Mouse (Mus musculus) lung, postnatal 0 days (tissue): Measurements from ENCODE around the gene Hist1h4h. TPM values are rescaled to one million over a fixed set of nuclear protein-coding genes. Genes with fewer than 3 reads are reported as not detected.
"Not testable (repeated sequence)": the region's sequence is repeated elsewhere in the genome, so short reads cannot be mapped to it uniquely, and the experiment has no call there.

Experiments used
- ATAC-seq: fragments of 200-750 bp; cut with Nextera tagmentation; 2 replicates; pipeline ENCODE4 v1.8.0; 2017; ENCODE audit warnings: moderate library complexity
- DNase-seq: peaks from one replicate; pipeline ENCODE4 v3.0.0-alpha.2; 2016; ENCODE audit warnings: low spot score
- H3K27ac ChIP-seq: fragments of 300-500 bp; sonication (generic); 2 replicates; pipeline ENCODE4 v1.5.1; 2014; ENCODE audit warnings: antibody characterized with exemption, mild to moderate bottlenecking, low read length, mixed read lengths
- H3K27me3 ChIP-seq: fragments of 300-500 bp; sonication (generic); replicated peaks from 2 replicates; pipeline ENCODE4 v1.6.1; 2014; ENCODE audit warnings: low read length, mixed read lengths; ENCODE audit not compliant: insufficient read depth
- H3K36me3 ChIP-seq: fragments of 300-500 bp; sonication (generic); 2 replicates; pipeline ENCODE4 v1.6.1; 2014; ENCODE audit warnings: low read length, mixed read lengths; ENCODE audit not compliant: insufficient read depth
- H3K4me1 ChIP-seq: fragments of 300-500 bp; sonication (generic); 2 replicates; pipeline ENCODE4 v1.6.1; 2014; ENCODE audit warnings: antibody characterized with exemption, low read depth, low read length, mixed read lengths; ENCODE audit not compliant: insufficient read depth
- H3K4me2 ChIP-seq: fragments of 300-500 bp; sonication (generic); replicated peaks from 2 replicates; pipeline ENCODE4 v1.6.1; 2014; ENCODE audit warnings: low read depth, mild to moderate bottlenecking, low read length, moderate library complexity, mixed read lengths
- H3K4me3 ChIP-seq: fragments of 300-500 bp; sonication (generic); 2 replicates; pipeline ENCODE4 v1.5.1; 2014; ENCODE audit warnings: low read depth, low read length
- H3K9ac ChIP-seq: fragments of 300-500 bp; sonication (generic); replicated peaks from 2 replicates; pipeline ENCODE4 v1.6.1; 2014; ENCODE audit warnings: low read depth, mild to moderate bottlenecking
- H3K9me3 ChIP-seq: fragments of 300-500 bp; sonication (generic); 2 replicates; pipeline ENCODE4 v1.6.1; 2016; ENCODE audit warnings: low read length, mixed read lengths
- CTCF ChIP-seq: IDR thresholded peaks from 2 replicates; pipeline ENCODE4 v1.5.1; 2016; ENCODE audit warnings: antibody characterized with exemption, mild to moderate bottlenecking
- EP300 ChIP-seq: IDR thresholded peaks from 2 replicates; pipeline ENCODE4 v1.6.1; 2016; ENCODE audit warnings: antibody characterized with exemption, mild to moderate bottlenecking, control low read depth
- WGBS: fragments of 180-500 bp; shearing (Covaris S2); extraction: QIAGEN DNeasy Blood & Tissue Kit; methylation state at CpG from one replicate; pipeline ENCODE4 v1.1.7; 2014; 5-methylcytosine and 5-hydroxymethylcytosine counted together
- polyA plus RNA-seq: library from polyadenylated mRNA; unstranded; fragments of >200 nt; fragmentation: Nextera tagmentation; extraction: Ambion mirVana; gene quantifications from 2 replicates; pipeline ENCODE4 v1.2.1, GENCODE M21; 2015

Hist1h4h gene
- polyA plus RNA-seq, 1 experiment from 2014 or later = 7.0 TPM

GRCm38 (mm10) chr13:23536076-23536822 lies 5.4 kb downstream of the Hist1h4h start:
- Histone ChIP-seq H3K4me2 (no peak overlapping the region; the same call in 1 of the 2 replicates), H3K4me3 (no peak overlapping the region), H3K27ac (no peak overlapping the region), H3K4me1 (peaks cover 21% of the 10 kb centered on the region; the same call in 1 of the 2 replicates), H3K9me3 (no peaks in the 10 kb centered on the region), H3K27me3 (no peaks in the 10 kb centered on the region), H3K9ac (no peak overlapping the region; the same call in 1 of the 2 replicates), H3K36me3 (no peaks in the 10 kb centered on the region)
- ATAC-seq (no peak), DNase-seq (no peak)
- TF ChIP-seq EP300 = no peak
- no peak for TF ChIP-seq CTCF
- WGBS = 8% methylated on average over 7 of the region's 7 CpGs

GRCm38 (mm10) chr13:23537006-23537710 lies 6.3 kb downstream of the Hist1h4h start:
- H3K27me3 ChIP-seq = no peaks in the 10 kb centered on the region

GRCm38 (mm10) chr13:23538249-23538648 lies 7.4 kb downstream of the Hist1h4h start:
- 72% methylated on average over 5 of the region's 5 CpGs for WGBS
- no peak for DNase-seq
- TF ChIP-seq CTCF (no peak), EP300 (no peak)
- Histone ChIP-seq H3K27ac (no peak overlapping the region), H3K36me3 (no peaks in the 10 kb centered on the region), H3K27me3 (no peaks in the 10 kb centered on the region), H3K9ac (no peak overlapping the region), H3K4me3 (no peak overlapping the region), H3K4me1 (peaks cover 11% of the 10 kb centered on the region; the same call in 1 of the 2 replicates), H3K4me2 (no peak overlapping the region), H3K9me3 (no peaks in the 10 kb centered on the region)
- ATAC-seq = no peak

More at GRCm38 (mm10) chr13:23537006-23537710, 6.3 kb downstream of the Hist1h4h start:
- DNase-seq = no peak
- no peak overlapping the region for H3K9ac ChIP-seq
- no peak overlapping the region for H3K4me2 ChIP-seq
- H3K9me3 ChIP-seq = no peaks in the 10 kb centered on the region
- TF ChIP-seq EP300 (no peak), CTCF (no peak)
- H3K4me3 ChIP-seq = no peak overlapping the region
- WGBS = 53% methylated on average over 3 of the region's 3 CpGs
- no peak for ATAC-seq
- H3K4me1 ChIP-seq = peaks cover 18% of the 10 kb centered on the region; the same call in 1 of the 2 replicates
- no peaks in the 10 kb centered on the region for H3K36me3 ChIP-seq
- no peak overlapping the region for H3K27ac ChIP-seq

- H3K27ac ChIP-seq, H3K9me3 ChIP-seq, H3K36me3 ChIP-seq, H3K4me1 ChIP-seq, DNase-seq, ATAC-seq, H3K4me2 ChIP-seq, H3K9ac ChIP-seq, H3K27me3 ChIP-seq, H3K4me3 ChIP-seq: not testable (repeated sequence)
- WGBS = 57% methylated on average over 1 of the region's 1 CpGs
Measured at GRCm38 (mm10) chr13:23539821-23540220, 9.0 kb downstream of the Hist1h4h start.

GRCm38 (mm10) chr13:23541497-23541896 lies 10.6 kb downstream of the Hist1h4h start:
- DNase-seq (no peak), ATAC-seq (no peak)
- H3K4me3 ChIP-seq = no peak overlapping the region
- TF ChIP-seq CTCF = no peak
- TF ChIP-seq EP300 = no peak
- WGBS = 66% methylated on average over 3 of the region's 3 CpGs
- H3K27ac ChIP-seq = no peak overlapping the region
- no peaks in the 10 kb centered on the region for H3K9me3 ChIP-seq
- no peak overlapping the region for H3K9ac ChIP-seq
- H3K27me3 ChIP-seq = no peaks in the 10 kb centered on the region
- H3K4me2 ChIP-seq = no peak overlapping the region
- no peaks in the 10 kb centered on the region; the same call in 1 of the 2 replicates for H3K4me1 ChIP-seq
- no peaks in the 10 kb centered on the region for H3K36me3 ChIP-seq

- Histone ChIP-seq H3K4me3 (peak overlapping the region; percentile 49; the same call in 1 of the 2 replicates), H3K9ac (peak overlapping the region; percentile 34; the same call in 1 of the 2 replicates), H3K27ac (0 out of 2 replicates have a peak overlapping the region, but pooled peaks have one; percentile 15), H3K4me2 (peak overlapping the region; percentile 63)
- not testable (repeated sequence) for H3K4me1 ChIP-seq, H3K36me3 ChIP-seq, H3K27me3 ChIP-seq, DNase-seq, ATAC-seq, H3K9me3 ChIP-seq
- 4% methylated on average over 3 of the region's 3 CpGs for WGBS
Measured at GRCm38 (mm10) chr13:23542225-23542980, 11.6 kb downstream of the Hist1h4h start.

GRCm38 (mm10) chr13:23542999-23543607 lies 12.3 kb downstream of the Hist1h4h start, which contains the start of gene Hist1h2bh:
Gene Hist1h2bh, minus strand, starts transcription at chr13:23543392.
- Histone ChIP-seq H3K4me3 (peak within 1 kb of the TSS; percentile 49), H3K27ac (peak within 1 kb of the TSS; percentile 86), H3K9ac (peak within 1 kb of the TSS; percentile 34), H3K4me2 (peak within 1 kb of the TSS; percentile 63)
- under 1% methylated on average over 27 of the region's 42 CpGs for whole genome bisulfite sequencing
- H3K4me1 ChIP-seq, H3K9me3 ChIP-seq, H3K27me3 ChIP-seq, H3K36me3 ChIP-seq: not testable (repeated sequence)
- ATAC-seq (peak; percentile 91), DNase-seq (peak; percentile 98)
